Mouse (Mus musculus): ENCODE results near the gene Cux1.

The Cux1 gene

GRCm38 (mm10) chr5:136536753-136537152 lies 30.5 kb downstream of the Cux1 start:
- in situ Hi-C loops (cut with MboI, MseI) = no loop called here

GRCm38 (mm10) chr5:136535976-136536725 lies 31.1 kb downstream of the Cux1 start:
- in situ Hi-C loops (cut with MboI, MseI) = no loop called here

GRCm38 (mm10) chr5:136535204-136535603 lies 32.1 kb downstream of the Cux1 start:
- in situ Hi-C loops (cut with MboI, MseI) = no loop called here

DNA sequence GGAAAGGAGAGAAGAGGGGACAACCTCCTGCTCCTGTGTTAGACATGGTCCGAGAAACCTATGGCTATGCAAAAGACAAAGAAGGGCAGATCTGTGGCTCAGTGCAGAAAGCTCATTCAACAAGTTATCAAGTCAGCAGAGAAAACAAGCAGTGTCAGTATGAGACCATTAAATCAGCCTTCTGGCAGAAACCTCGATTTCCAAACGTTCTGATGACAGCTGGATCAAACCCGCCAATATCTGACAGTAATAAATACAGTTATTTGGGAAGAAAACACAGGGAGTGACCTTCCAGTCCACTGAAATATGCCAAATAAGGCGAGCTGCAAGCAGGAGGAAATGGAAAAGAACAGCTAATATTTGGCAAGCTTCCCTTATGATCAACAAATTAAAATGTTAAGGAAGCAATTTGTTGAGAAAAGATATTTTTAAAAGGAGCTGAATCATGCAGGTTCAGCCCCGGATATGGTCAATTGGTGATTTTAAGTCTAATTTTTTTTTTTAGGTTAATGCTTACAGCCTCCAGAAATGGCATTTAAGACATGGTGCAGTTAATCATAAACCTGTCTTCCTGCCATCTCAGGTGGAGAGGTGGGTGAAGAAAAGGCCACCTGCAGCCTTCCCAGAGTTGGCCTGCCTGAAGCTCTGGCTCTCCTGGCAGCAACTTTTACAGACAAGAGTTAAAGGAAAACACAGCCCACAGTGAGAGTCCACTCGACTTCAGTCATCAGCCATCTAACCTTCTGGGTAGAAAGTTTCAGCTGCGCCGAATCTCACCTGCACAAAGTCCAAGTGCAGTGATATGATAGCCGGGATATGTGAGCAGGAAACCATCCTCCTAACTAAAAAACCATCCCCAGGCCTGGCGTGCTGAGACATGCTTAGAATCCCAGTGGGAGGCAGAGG lies 33.7 kb downstream of the Cux1 start:
- in situ Hi-C loops (cut with MboI, MseI) = no loop called here

GRCm38 (mm10) chr5:136531674-136532365 lies 35.5 kb downstream of the Cux1 start:
- in situ Hi-C loops (cut with MboI, MseI) = no loop called here

DNA sequence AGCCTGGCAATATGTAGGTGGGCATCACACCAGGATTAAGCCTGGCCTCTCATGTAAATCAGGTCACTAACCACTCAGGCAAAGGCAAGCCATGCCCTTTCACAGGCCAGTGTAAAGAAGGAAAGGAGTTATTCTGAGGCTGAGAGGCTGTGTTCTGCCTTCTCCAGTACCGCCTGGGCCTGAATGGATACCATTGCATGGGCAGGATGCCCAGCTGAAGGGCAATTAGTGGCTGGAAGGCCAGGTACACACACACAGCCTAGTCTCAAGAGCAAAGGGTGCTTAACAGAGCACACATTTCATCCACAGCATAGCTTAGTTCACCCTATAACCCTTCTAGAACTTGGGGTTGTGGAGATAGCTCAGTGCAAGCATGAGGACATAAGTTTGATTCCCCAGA lies 36.4 kb downstream of the Cux1 start:
- in situ Hi-C loops (cut with MboI, MseI) = no loop called here

DNA sequence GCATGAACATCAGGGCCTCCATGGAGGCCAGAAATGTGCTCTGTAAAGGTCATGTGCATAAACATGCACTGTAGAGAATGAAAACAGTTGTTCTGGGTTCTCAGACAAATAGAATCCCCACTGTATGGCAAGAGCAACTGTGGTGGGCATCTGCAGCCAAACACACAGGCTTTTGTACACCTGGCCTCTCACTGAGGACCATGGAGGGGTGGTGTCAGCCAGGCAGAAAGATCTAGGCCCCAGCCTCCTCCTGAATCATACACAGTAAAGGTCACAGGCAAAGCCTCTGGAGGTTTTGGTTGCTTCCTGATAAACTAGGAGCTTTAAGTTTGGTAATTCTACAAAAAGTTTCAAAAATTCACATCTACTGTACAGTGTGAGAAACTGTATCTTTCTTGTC lies 38.1 kb downstream of the Cux1 start:
- in situ Hi-C loops (cut with MboI, MseI) = no loop called here

DNA sequence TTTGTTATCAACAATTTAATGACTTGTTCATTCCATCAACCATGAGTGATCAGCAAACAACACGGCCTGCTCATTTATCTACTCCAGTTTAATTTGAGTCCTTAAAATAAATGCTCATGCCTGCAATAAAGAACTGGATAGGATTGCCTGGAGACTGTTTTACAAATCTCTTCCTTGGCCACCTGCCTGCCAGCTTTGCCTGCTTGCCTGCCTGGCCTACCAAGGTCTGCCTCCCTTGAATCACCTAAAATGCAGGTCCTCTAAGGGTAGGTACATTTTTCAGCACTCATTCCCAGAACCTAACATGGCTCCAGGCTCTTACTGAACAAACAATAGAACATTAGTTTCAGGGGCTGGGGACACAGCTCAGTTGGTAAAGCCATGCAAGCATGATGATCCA lies 39.4 kb downstream of the Cux1 start:
- in situ Hi-C loops (cut with MboI, MseI) = no loop called here

GRCm38 (mm10) chr5:136526545-136526909 lies 40.8 kb downstream of the Cux1 start:
- in situ Hi-C loops (cut with MboI, MseI) = no loop called here

GRCm38 (mm10) chr5:136525896-136526544 lies 41.3 kb downstream of the Cux1 start:
- in situ Hi-C loops (cut with MboI, MseI) = no loop called here

- in situ Hi-C loops (cut with MboI, MseI) = no loop called here
Measured at GRCm38 (mm10) chr5:136522843-136523463, 44.3 kb downstream of the Cux1 start.

DNA sequence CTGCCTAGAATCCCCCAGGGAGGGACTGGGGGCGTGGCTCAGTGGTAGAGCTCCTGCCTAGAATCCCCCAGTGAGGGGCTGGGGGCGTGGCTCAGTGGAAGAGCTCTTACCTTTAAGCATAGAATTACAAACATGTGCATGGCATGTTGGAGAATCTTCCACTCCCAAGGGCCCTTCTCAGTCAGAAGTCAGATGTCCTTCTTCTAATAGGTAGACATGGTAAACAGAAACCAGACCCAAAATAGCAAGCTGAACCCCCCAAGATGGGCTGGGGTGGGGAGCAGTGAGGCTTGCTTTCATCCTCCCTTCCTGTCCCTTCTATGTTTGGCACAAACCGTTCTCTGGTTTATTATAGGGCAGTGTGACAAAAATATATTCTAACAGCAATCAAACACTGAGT lies 45.6 kb downstream of the Cux1 start:
- in situ Hi-C loops (cut with MboI, MseI) = no loop called here

DNA sequence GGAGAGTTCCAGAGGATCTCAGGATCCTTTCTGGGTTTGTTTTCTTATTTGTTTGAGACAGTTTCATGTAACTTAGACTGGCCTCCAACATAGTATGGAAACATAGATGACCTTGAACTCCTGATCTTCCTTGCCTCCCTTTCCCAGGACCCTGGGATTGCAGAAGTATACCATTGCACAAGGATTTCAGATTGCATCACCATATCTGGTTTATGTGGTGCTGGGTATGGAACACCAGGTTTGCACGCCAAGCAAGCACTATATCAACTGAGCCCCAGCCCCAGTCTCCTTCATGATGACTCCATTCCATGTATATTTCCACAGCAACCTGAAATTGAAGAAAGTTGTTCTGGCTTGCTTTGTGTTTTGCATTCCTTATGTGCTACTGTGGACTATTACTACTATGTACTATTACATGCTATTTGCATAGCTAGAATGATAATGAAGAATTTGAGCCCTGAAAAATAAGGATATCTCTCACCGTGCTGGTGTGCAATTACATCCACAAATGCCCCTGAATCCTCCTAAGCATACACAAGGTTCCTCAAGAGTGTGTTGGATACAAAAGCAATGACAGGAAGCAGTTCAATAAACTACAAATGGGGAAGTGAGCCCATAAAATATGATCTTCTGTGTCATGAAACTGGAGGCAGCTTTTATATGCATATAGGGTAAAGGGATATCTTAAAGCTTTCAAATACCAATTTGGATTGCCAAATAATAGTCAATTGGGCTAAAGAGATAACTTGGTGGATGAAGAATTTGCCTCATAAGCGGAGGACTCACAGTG lies 48.4 kb downstream of the Cux1 start:
- in situ Hi-C loops (cut with MboI, MseI) = no loop called here

- in situ Hi-C loops (cut with MboI, MseI) = no loop called here
Measured at GRCm38 (mm10) chr5:136517510-136517909, 49.8 kb downstream of the Cux1 start.

DNA sequence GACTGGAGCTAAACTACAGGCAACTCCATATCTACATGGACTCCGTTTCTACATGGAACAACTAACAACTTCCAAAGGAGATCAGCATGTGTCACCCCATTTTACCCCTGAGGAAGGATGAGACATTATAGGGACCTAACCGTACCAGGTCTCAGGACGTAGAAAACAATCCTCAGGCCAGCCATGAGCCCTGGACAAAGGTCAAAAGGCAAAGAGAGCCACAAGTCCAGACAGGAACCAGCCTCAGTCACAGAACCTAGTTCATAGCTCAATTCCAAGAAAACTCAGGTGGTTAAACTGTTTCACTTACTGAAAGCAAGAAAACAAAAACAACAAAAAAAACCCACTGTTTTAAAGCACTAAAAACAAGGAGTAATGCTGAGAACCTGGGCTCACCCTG lies 50.7 kb downstream of the Cux1 start:
- in situ Hi-C loops (cut with MboI, MseI) = no loop called here

- in situ Hi-C loops (cut with MboI, MseI) = no loop called here
Measured at GRCm38 (mm10) chr5:136514049-136514677, 53.1 kb downstream of the Cux1 start.

GRCm38 (mm10) chr5:136512103-136512674 lies 55.1 kb downstream of the Cux1 start:
- in situ Hi-C loops (cut with MboI, MseI) = no loop called here

DNA sequence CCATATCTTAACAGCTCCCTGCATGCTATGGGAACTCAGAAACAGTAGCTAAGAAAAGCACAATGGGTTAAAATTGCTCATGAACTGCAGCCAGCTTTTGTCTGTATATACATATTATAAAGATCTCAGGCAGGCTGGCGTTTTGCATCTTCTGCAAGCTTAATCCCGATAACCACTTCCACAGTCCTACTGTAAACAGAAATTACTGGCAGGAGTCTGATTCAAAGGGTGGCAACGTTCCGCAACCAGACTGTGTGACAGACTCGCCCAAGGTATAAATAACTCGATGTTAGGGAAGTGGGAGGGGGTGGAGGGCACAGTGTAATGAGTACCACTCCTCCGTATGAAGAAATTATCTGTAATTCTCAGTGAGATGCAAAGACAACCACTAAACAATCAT lies 55.9 kb downstream of the Cux1 start:
- in situ Hi-C loops (cut with MboI, MseI) = no loop called here

DNA sequence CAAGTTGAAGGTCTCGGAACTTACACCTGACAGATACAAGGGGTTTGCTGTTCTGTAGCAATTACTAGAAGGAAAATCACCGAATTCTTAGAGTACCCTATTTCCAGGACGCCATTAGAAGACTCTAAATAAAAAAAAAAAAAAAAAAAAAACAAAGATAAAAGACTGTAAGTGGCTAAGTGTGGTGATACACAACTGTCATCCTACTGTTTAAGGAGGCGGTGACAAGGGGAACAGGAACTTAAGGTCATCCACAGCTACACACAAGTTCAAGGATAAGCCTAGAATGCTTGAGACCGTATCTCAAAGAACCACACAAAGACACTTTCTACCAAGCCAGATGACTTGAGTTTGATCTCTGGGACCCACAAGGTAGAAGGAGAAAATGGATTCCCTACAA lies 56.7 kb downstream of the Cux1 start:
- in situ Hi-C loops (cut with MboI, MseI) = no loop called here

- in situ Hi-C loops (cut with MboI, MseI) = no loop called here
Measured at GRCm38 (mm10) chr5:136507629-136508028, 59.7 kb downstream of the Cux1 start.

Data from T-helper 1 cell (primary cell).